Mouse (Mus musculus) left cerebral cortex, adult 11 months (tissue): ENCODE data around the gene Ralgds.

Experiments
- DNase-seq: peaks from one replicate; pipeline ENCODE4 v3.0.0; 2022; ENCODE audit warnings: low spot score

Ralgds gene

GRCm38 (mm10) chr2:28533901-28534435 is 21.0 kb downstream of the Ralgds start:
- DNase-seq, result no peak

- no peak for DNase-seq
Measured at GRCm38 (mm10) chr2:28534436-28535262, 21.7 kb downstream of the Ralgds start.

- no peak for DNase-seq
Measured at GRCm38 (mm10) chr2:28535263-28535540, 22.3 kb downstream of the Ralgds start.

GRCm38 (mm10) chr2:28535650-28536049 is 22.7 kb downstream of the Ralgds start:
- DNase-seq, result no peak

- no peak for DNase-seq
Measured at GRCm38 (mm10) chr2:28536166-28536565, 23.2 kb downstream of the Ralgds start.

GRCm38 (mm10) chr2:28536766-28537633 is 24.1 kb downstream of the Ralgds start:
- DNase-seq, result no peak

- no peak for DNase-seq
Measured at GRCm38 (mm10) chr2:28537634-28537920, 24.7 kb downstream of the Ralgds start.

GRCm38 (mm10) chr2:28537995-28538816 is 25.3 kb downstream of the Ralgds start:
- DNase-seq, result no peak

- DNase-seq, result no peak
Measured at GRCm38 (mm10) chr2:28538817-28539128, 25.8 kb downstream of the Ralgds start.

GRCm38 (mm10) chr2:28539206-28539605 is 26.3 kb downstream of the Ralgds start:
- DNase-seq, result no peak

- DNase-seq, result no peak
Measured at GRCm38 (mm10) chr2:28539949-28540348, 27.0 kb downstream of the Ralgds start.

GRCm38 (mm10) chr2:28540587-28541227 is 27.8 kb downstream of the Ralgds start:
- DNase-seq, result no peak

GRCm38 (mm10) chr2:28543894-28544293 is 31.0 kb downstream of the Ralgds start:
- DNase-seq, result no peak

- no peak for DNase-seq
Measured at GRCm38 (mm10) chr2:28545976-28546375, 33.1 kb downstream of the Ralgds start.

- DNase-seq, result no peak
Measured at GRCm38 (mm10) chr2:28546560-28546959, 33.6 kb downstream of the Ralgds start.

GRCm38 (mm10) chr2:28547237-28548172 is 34.6 kb downstream of the Ralgds start:
- no peak for DNase-seq

- DNase-seq, result no peak
Measured at GRCm38 (mm10) chr2:28549157-28549556, 36.2 kb downstream of the Ralgds start.

- no peak for DNase-seq
Measured at GRCm38 (mm10) chr2:28552301-28552700, 39.4 kb downstream of the Ralgds start.

GRCm38 (mm10) chr2:28557452-28557851 is 44.5 kb downstream of the Ralgds start:
- DNase-seq, result no peak

GRCm38 (mm10) chr2:28563303-28563702 is 50.4 kb downstream of the Ralgds start, which contains the start of gene Cel:
Cel (minus strand) TSS chr2:28563403.
- DNase-seq, result no peak

GRCm38 (mm10) chr2:28563830-28564229 is 50.9 kb downstream of the Ralgds start:
- no peak for DNase-seq
